Mouse (Mus musculus) intestine, embryonic 14.5 days (tissue): ENCODE measurements around the gene Bicral. TPM values are rescaled to one million over a fixed set of nuclear protein-coding genes. Genes with fewer than 3 reads are reported as not detected.

Source experiments
- ATAC-seq: fragments of 200-750 bp; cut with Nextera tagmentation; replicated peaks from 2 replicates; pipeline ENCODE4 v1.8.0; 2017; ENCODE audit warnings: low read depth, moderate number of reproducible peaks, moderate TSS enrichment, moderate library complexity; ENCODE audit not compliant: low FRiP score, low TSS enrichment
- DNase-seq: peaks from one replicate; pipeline ENCODE4 v3.0.0-alpha.2; 2018; ENCODE audit warnings: low spot score
- H3K27ac ChIP-seq: fragments of 300-500 bp; sonication (generic); 2 replicates; pipeline ENCODE4 v1.5.1; 2014; ENCODE audit warnings: low read depth, mild to moderate bottlenecking, control low read depth
- H3K27me3 ChIP-seq: fragments of 300-500 bp; sonication (generic); replicated peaks from 2 replicates; pipeline ENCODE4 v1.6.1; 2014; ENCODE audit warnings: low read length, control low read depth; ENCODE audit not compliant: control insufficient read depth, insufficient read depth
- H3K36me3 ChIP-seq: fragments of 300-500 bp; sonication (generic); 2 replicates; pipeline ENCODE4 v1.6.1; 2014; ENCODE audit warnings: low read length, control low read depth; ENCODE audit not compliant: control insufficient read depth, insufficient read depth
- H3K4me1 ChIP-seq: fragments of 300-500 bp; sonication (generic); replicated peaks from 2 replicates; pipeline ENCODE4 v1.6.1; 2014; ENCODE audit warnings: low read length, control low read depth, mixed read lengths; ENCODE audit not compliant: control insufficient read depth, insufficient read depth
- H3K4me2 ChIP-seq: fragments of 300-500 bp; sonication (generic); 2 replicates; pipeline ENCODE4 v1.6.1; 2014; ENCODE audit warnings: low read length
- H3K4me3 ChIP-seq: fragments of 300-500 bp; sonication (generic); 2 replicates; pipeline ENCODE4 v1.5.1; 2014; ENCODE audit warnings: low read depth, low read length, control low read depth, mixed read lengths
- H3K9ac ChIP-seq: fragments of 300-500 bp; sonication (generic); 2 replicates; pipeline ENCODE4 v1.6.1; 2014; ENCODE audit warnings: mild to moderate bottlenecking, low read length
- H3K9me3 ChIP-seq: fragments of 300-500 bp; sonication (generic); 2 replicates; pipeline ENCODE4 v1.6.1; 2016; ENCODE audit warnings: low read length, control low read depth; ENCODE audit not compliant: control insufficient read depth
- WGBS: fragments of 180-500 bp; shearing (Covaris S2); extraction: QIAGEN DNeasy Blood & Tissue Kit; methylation state at CpG from one replicate; pipeline ENCODE4 v1.1.7; 2014; 5-methylcytosine and 5-hydroxymethylcytosine counted together
- polyA plus RNA-seq: library from polyadenylated mRNA; unstranded; fragments of >200 nt; fragmentation: Nextera tagmentation; extraction: Ambion mirVana; gene quantifications from 2 replicates; pipeline ENCODE4 v1.2.1, GENCODE M21; 2014

Gene Bicral
- polyA plus RNA-seq, 1 experiment from 2014 or later, result 5.5 TPM

DNA sequence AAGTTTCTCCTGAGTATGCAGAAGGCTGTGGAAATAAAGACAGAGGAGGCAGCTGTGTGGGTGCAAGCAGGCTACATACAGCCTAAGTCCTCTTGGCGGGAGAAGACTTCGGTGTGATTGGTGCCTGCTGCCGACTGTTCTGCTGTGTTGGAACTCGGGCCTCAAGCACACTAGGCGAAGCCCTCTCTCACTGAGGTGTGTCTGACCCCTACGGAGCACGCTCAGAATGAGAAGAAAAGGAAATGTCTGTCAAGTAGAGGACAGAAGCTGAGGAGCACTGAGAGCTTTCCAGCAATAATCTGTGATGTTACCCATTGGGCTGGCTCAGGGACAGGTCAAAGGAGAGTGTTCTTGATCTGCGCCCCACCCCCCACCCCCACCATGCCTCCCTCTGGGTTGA lies 35.2 kb downstream of the Bicral start:
- Histone ChIP-seq H3K27ac (no peak overlapping the region), H3K36me3 (peaks cover 51% of the 10 kb centered on the region), H3K4me1 (no peaks in the 10 kb centered on the region), H3K4me2 (no peak overlapping the region), H3K4me3 (no peak overlapping the region), H3K27me3 (no peaks in the 10 kb centered on the region), H3K9me3 (no peaks in the 10 kb centered on the region; the same call in 1 of the 2 replicates), H3K9ac (no peak overlapping the region)
- ATAC-seq (no peak), DNase-seq (no peak)
- WGBS, result 95% methylated on average over 8 of the region's 8 CpGs

DNA sequence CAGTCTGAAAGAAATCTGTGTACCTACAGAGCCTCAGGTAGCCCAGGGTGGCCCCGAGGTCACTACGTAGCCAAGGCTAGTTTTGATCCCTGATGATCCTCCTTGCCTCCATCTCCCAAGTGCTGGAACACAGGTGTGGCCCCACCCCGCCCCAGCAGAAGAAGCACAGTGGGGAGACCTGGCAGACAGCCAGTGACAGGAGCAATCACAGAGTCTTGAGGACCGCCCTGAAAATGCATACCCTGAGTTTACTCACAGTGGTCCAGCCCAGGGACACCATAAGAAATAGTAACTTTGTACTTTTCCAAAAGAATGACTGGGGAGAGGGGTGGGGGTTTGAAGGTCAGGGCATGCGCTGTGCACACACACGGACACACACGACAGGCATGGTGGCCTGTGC lies 37.7 kb downstream of the Bicral start:
- no peak overlapping the region for H3K4me2 ChIP-seq
- H3K27me3 ChIP-seq, result no peaks in the 10 kb centered on the region
- H3K27ac ChIP-seq, result no peak overlapping the region
- H3K9me3 ChIP-seq, result no peaks in the 10 kb centered on the region; the same call in 1 of the 2 replicates
- DNase-seq, result no peak
- WGBS, result 89% methylated on average over 7 of the region's 7 CpGs
- no peak overlapping the region for H3K4me3 ChIP-seq
- H3K4me1 ChIP-seq, result no peaks in the 10 kb centered on the region
- H3K36me3 ChIP-seq, result peaks cover 39% of the 10 kb centered on the region
- no peak for ATAC-seq
- no peak overlapping the region for H3K9ac ChIP-seq

DNA sequence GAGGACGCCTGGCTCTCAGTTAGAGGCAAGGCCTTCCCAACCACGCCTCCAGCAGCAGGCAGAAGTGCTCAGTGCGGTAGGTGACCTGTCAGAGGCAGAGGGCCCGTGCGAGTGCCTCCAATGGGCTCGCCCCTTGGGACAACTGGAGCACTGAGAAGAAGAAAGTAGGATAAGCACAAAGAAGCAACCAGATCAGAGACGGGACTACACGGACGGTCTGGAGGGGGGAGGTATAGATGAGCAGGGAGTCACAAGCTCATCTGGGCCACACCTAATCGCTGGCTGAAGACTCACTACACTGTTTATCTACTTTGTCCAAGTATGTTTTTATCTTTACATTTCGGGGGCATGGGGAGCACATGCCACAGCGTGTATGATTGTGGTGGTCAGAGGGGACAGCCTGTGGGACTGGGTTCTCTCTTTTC lies 40.5 kb downstream of the Bicral start:
- Histone ChIP-seq H3K27me3 (no peaks in the 10 kb centered on the region), H3K27ac (no peak overlapping the region), H3K4me2 (no peak overlapping the region), H3K9ac (no peak overlapping the region), H3K36me3 (peaks cover 24% of the 10 kb centered on the region), H3K4me1 (no peaks in the 10 kb centered on the region), H3K9me3 (no peaks in the 10 kb centered on the region; the same call in 1 of the 2 replicates), H3K4me3 (no peak overlapping the region)
- no peak for ATAC-seq
- WGBS, result 85% methylated on average over 12 of the region's 12 CpGs
- DNase-seq, result no peak

DNA sequence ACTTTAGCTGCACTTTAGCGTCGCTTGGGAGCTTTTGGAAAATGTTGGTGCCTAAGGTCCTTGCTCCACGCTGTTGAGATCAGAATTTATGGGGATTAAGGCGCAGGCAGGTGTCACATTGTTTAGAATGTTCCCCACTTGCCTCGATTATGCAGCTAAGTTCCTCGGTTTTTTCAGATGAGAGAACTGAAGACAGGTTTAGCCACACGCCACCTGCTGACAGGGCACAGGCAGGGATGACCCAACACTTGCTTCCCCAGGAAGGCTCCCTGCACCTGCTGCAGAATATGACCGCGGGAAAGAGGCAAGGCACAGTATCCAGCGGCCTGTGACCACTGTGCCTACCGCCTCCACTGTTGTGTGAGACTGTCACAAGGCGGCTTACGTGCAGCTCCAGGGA lies 42.0 kb downstream of the Bicral start:
- no peak overlapping the region for H3K4me3 ChIP-seq
- WGBS, result 74% methylated on average over 13 of the region's 13 CpGs
- H3K4me2 ChIP-seq, result no peak overlapping the region
- ATAC-seq (no peak), DNase-seq (no peak)
- H3K9me3 ChIP-seq, result no peaks in the 10 kb centered on the region
- H3K9ac ChIP-seq, result no peak overlapping the region
- H3K27ac ChIP-seq, result no peak overlapping the region
- H3K4me1 ChIP-seq, result no peaks in the 10 kb centered on the region
- no peaks in the 10 kb centered on the region for H3K27me3 ChIP-seq
- peaks cover 30% of the 10 kb centered on the region for H3K36me3 ChIP-seq

DNA sequence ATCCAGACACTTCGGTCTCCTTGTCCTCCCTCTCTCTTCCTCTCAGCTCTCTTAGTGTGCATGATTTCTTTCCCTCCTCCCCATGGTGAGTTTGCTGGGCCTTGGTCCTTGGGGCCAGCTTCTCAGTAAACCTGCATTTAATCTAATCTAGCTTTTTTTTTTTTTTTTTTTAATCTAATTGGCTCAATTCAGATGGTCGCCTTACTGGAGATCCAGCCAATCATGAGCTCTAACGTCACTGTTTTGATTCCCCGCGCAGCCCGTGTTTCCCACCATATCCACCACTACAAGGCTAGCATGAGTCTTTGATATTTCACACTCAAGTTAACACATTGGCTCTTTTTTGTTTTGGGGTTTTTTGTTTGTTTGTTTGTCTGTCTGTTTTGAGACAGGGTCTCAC lies 43.8 kb downstream of the Bicral start:
- Histone ChIP-seq H3K9me3 (no peaks in the 10 kb centered on the region), H3K36me3 (peaks cover 32% of the 10 kb centered on the region), H3K4me1 (no peaks in the 10 kb centered on the region), H3K27ac (no peak overlapping the region), H3K4me2 (no peak overlapping the region), H3K27me3 (no peaks in the 10 kb centered on the region), H3K9ac (no peak overlapping the region), H3K4me3 (no peak overlapping the region)
- no peak for ATAC-seq
- DNase-seq, result no peak
- WGBS, result 88% methylated on average over 6 of the region's 6 CpGs

DNA sequence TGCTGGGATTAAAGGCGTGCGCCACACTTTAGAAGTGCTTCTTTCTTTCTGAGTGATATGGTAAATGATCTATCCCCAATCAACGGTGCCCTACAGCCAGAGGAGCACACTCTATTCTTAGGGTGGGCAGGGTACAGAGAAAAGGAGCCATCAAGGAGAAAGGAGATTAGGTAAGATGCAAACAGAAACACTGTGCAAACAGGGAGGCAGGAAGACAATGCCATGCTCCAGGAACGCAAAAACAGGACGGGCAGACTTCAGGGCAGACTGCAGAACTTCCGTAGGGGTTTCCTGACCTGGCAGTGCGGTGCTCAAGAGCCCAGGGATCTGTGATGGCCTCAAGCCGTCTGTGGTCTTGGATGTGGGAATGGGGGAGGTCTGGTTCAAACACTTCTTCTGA lies 44.6 kb downstream of the Bicral start:
- WGBS, result 84% methylated on average over 8 of the region's 8 CpGs
- ATAC-seq (no peak), DNase-seq (no peak)
- H3K9ac ChIP-seq, result no peak overlapping the region
- no peaks in the 10 kb centered on the region for H3K9me3 ChIP-seq
- H3K27me3 ChIP-seq, result no peaks in the 10 kb centered on the region
- H3K4me3 ChIP-seq, result no peak overlapping the region
- peaks cover 35% of the 10 kb centered on the region for H3K36me3 ChIP-seq
- no peak overlapping the region for H3K27ac ChIP-seq
- H3K4me1 ChIP-seq, result no peaks in the 10 kb centered on the region
- no peak overlapping the region for H3K4me2 ChIP-seq

DNA sequence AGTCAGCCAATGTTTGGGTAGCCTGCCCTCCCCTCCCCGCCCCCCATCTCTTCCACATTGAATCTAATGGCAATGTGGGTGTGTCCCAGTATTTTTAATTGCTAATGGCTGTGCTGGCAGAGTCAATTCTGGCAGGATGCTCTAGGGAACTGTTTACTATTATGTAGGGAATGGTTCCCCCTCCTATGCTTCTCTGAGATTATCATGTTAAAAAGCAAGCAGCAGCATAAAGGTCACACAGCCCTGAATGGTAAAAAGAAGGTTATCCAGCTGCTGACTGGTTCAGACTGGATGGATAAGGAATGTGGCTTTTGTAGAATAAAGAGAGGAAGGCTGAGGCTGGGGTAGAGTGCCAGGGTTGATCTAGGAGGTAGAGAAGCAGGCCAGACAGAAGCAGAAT lies 45.8 kb downstream of the Bicral start:
- peaks cover 44% of the 10 kb centered on the region for H3K36me3 ChIP-seq
- H3K27me3 ChIP-seq, result no peaks in the 10 kb centered on the region
- H3K4me3 ChIP-seq, result no peak overlapping the region
- no peak for ATAC-seq
- H3K27ac ChIP-seq, result no peak overlapping the region
- DNase-seq, result no peak
- no peaks in the 10 kb centered on the region for H3K9me3 ChIP-seq
- no peak overlapping the region for H3K9ac ChIP-seq
- no peak overlapping the region for H3K4me2 ChIP-seq
- no peaks in the 10 kb centered on the region for H3K4me1 ChIP-seq
- WGBS, result 85% methylated on average over 1 of the region's 1 CpGs

DNA sequence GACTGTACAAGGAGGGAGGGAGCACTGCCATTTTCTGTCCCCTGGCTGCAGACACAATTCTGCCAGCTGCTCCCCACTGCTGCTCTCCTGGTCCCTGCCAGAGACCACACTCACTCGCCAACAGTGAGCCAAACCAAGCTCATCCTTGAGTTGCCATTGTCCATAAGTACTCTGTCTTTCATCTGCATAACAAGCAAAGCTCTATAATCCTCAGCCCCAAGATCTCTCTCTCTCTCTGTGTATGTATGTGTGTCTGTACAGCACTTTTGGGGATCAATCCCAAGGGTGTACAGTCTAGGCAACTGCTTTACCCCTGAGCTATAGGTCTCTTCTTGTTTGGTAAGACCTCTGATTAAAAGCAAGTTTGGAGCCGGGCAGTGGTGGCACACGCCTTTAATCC lies 47.6 kb downstream of the Bicral start:
- Histone ChIP-seq H3K36me3 (peaks cover 62% of the 10 kb centered on the region), H3K4me1 (no peaks in the 10 kb centered on the region), H3K27ac (no peak overlapping the region), H3K27me3 (no peaks in the 10 kb centered on the region), H3K4me3 (no peak overlapping the region), H3K4me2 (no peak overlapping the region), H3K9ac (no peak overlapping the region), H3K9me3 (no peaks in the 10 kb centered on the region)
- no peak for DNase-seq
- WGBS, result 90% methylated on average over 3 of the region's 3 CpGs
- ATAC-seq, result no peak

DNA sequence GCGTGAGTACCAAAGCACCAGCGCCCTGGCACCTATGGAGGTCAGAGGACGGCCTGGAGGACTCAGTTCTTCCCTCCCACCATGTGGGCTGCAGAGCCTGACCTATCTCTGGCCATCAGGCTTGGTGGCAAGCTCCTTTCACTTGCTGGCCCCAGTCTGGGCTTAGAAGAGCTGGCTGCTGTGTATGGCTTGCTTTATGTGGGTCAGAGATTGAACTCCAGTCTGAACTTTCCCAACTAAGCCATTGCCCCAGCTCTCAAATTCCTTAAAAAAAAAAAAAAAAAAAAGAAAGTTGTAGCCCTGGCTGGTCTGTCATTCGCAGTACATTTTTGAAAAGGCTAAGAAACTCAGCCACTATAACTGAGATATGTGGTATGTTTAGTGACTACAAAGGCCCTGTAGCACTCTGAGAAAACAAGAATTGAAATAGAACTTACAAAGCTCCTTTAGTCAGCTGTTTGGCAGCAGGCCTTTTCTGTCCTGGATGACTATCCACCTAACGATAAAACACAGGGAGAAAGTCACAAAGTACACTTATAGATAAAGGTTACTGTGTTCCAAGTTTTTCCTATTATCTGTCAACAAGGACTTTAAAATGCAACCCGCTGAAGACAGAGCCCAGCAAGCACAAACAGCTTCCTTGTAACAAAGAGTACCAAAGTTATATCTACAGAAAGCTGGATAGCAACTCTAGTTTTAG lies 49.0 kb downstream of the Bicral start:
- DNase-seq (no peak), ATAC-seq (no peak)
- Histone ChIP-seq H3K9me3 (no peaks in the 10 kb centered on the region), H3K4me1 (no peaks in the 10 kb centered on the region), H3K9ac (no peak overlapping the region), H3K36me3 (peaks cover 71% of the 10 kb centered on the region), H3K4me3 (no peak overlapping the region), H3K27ac (no peak overlapping the region), H3K27me3 (no peaks in the 10 kb centered on the region), H3K4me2 (no peak overlapping the region)
- WGBS, result 89% methylated on average over 6 of the region's 6 CpGs
